Mouse (Mus musculus): Measurements from ENCODE around the gene Hrc.

DNA sequence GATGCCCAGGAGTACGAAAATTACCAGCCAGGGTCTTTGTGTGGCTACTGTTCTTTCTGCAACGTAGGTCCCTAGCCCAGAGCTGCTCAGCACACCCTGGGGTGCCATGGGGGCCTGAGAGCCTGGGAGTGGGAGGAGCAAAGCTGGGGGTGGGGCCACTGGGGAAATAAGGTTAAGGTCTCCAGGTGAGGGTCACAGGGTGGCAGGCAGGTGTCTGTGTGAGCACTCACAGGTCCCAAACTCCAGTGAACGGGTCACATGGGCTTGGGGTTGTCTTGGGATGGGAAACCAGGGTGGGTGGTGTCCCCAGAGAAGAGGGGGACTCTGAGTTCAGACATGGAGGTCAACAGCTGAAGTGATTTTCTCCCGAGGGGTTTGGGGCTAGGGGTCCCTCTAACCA is 2.4 kb downstream of the Hrc start:
- TF ChIP-seq CTCF (IDR thresholded peaks at IDR 0.05; ENCODE audit: low read depth, low read length) (no peak), TAL1 (conservative IDR thresholded peaks at IDR 0.05; ENCODE audit: low read depth, low read length) (no peak), POLR2AphosphoS5 (IDR thresholded peaks at IDR 0.05; ENCODE audit: insufficient replicate concordance, low read depth, low read length) (no peak)
